Mouse (Mus musculus) kidney, adult 2 months (tissue): ENCODE measurements around the gene Arpc5. TPM values are rescaled to one million over a fixed set of nuclear protein-coding genes. Genes with fewer than 3 reads are reported as not detected.
A peak's percentile ranks its signal among the peaks of the same experiment; 100 is the strongest.

Source experiments
- DNase-seq: peaks from one replicate; pipeline ENCODE4 v3.0.0; 2021
- H3K27ac ChIP-seq: fragments of 200-500 bp; 2 replicates; pipeline ENCODE4 v1.5.1; 2012; ENCODE audit warnings: low read depth, low read length, control low read depth, inconsistent platforms; ENCODE audit not compliant: insufficient read depth
- H3K27me3 ChIP-seq: fragments of 200-500 bp; replicated peaks from 2 replicates; pipeline ENCODE4 v1.6.1; 2012; ENCODE audit warnings: mild to moderate bottlenecking, moderate library complexity, low read length, inconsistent platforms; ENCODE audit not compliant: control insufficient read depth, insufficient read depth
- H3K36me3 ChIP-seq: fragments of 200-500 bp; 2 replicates; pipeline ENCODE4 v1.6.1; 2012; ENCODE audit warnings: mild to moderate bottlenecking, moderate library complexity, low read length, inconsistent platforms; ENCODE audit not compliant: control insufficient read depth, insufficient read depth
- H3K4me1 ChIP-seq: fragments of 200-500 bp; 2 replicates; pipeline ENCODE4 v1.6.1; 2011; ENCODE audit warnings: low read length; ENCODE audit not compliant: control insufficient read depth, insufficient read depth
- H3K4me3 ChIP-seq: fragments of 200-500 bp; 2 replicates; pipeline ENCODE4 v1.5.1; 2011; ENCODE audit warnings: mild to moderate bottlenecking, low read depth, low read length, control low read depth; ENCODE audit not compliant: insufficient read depth
- CTCF ChIP-seq: fragments of 200-500 bp; conservative IDR thresholded peaks from 2 replicates; pipeline ENCODE4 v1.5.1; 2011; ENCODE audit warnings: low read depth, mild to moderate bottlenecking, control low read depth, low read length, moderate library complexity, mixed read lengths; ENCODE audit not compliant: insufficient read depth, insufficient read length
- POLR2A ChIP-seq: fragments of 200-500 bp; IDR thresholded peaks from one replicate; pipeline ENCODE4 v1.6.1; 2011; ENCODE audit warnings: low read depth, low read length, control low read depth
- WGBS: fragments of 180-500 bp; shearing (Covaris S2); methylation state at CpG from one replicate; pipeline ENCODE4 v1.1.7; 2018; 5-methylcytosine and 5-hydroxymethylcytosine counted together
- polyA plus RNA-seq: library from polyadenylated mRNA; depleted of rRNA; stranded (reverse); fragments of >200 nt; gene quantifications from 2 replicates; pipeline ENCODE4 v1.2.3, GENCODE M21; 2012; rRNA removed

Arpc5 gene
- 67.4 and 67.5 TPM in 2 replicates for polyA plus RNA-seq

- DNase-seq = peak; percentile 98
- WGBS = under 1% methylated on average over 86 of the region's 86 CpGs
- Histone ChIP-seq H3K4me1 (peaks cover 3% of the 10 kb centered on the region; the same call in 1 of the 2 replicates), H3K27me3 (no peaks in the 10 kb centered on the region), H3K36me3 (peaks cover 2% of the 10 kb centered on the region), H3K27ac (peak within 1 kb of the TSS; percentile 80), H3K4me3 (peak within 1 kb of the TSS; percentile 90)
- TF ChIP-seq POLR2A (peak; percentile 95), CTCF (no peak)
Observed at GRCm38 (mm10) chr1:152766032-152766772, at the start of gene Arpc5, which contains the start of gene Rgl1. Gene Arpc5 (plus strand): TSS chr1:152766542. Gene Rgl1 (minus strand): TSS chr1:152766351.

DNA sequence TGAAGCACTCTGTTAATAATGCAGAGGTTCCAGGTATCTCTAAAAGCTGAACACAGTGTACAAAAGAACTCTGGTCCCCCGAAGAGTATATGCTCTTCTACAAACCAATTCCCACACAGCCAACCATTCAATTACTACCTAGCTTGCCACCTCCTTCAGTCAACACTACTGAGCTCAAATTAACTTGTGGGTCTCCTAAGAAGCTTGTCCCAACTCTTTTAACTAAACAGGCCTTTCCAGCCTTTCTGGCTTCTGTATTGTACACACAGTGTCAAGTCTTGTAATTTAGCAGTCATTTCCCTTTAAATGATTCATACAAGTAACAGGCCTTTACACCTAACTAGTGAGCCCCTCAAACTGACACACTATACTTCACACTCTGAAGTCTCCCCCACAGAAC, 49.0 kb upstream of the Arpc5 start:
- Histone ChIP-seq H3K36me3 (no peaks in the 10 kb centered on the region), H3K4me1 (no peaks in the 10 kb centered on the region), H3K27ac (no peak overlapping the region), H3K27me3 (no peaks in the 10 kb centered on the region), H3K4me3 (no peak overlapping the region)
- no peak for TF ChIP-seq POLR2A
- no peak for DNase-seq
- 82% methylated on average over 1 of the region's 1 CpGs for WGBS

DNA sequence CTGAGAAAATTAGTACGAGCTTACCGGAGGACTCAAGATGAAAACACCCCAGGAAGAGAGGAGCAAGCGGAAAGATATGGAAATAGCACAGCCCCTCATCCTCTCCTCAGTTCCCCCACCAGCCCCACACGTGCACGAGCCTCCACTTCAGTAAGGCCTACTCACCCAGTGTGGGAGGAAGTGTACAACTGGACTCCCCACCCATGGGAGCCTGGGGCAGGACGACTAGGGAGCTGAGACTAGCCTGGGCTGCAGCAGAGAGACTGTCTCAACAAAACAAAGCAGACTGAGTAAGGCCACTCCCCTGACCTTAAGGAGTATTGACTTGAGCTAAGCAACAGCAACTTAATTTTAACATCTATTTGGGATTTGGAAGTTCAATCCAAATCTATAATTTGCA, 48.1 kb upstream of the Arpc5 start:
- Histone ChIP-seq H3K27me3 (no peaks in the 10 kb centered on the region), H3K36me3 (no peaks in the 10 kb centered on the region), H3K27ac (no peak overlapping the region), H3K4me3 (no peak overlapping the region), H3K4me1 (no peaks in the 10 kb centered on the region)
- TF ChIP-seq CTCF (no peak), POLR2A (no peak)
- no peak for DNase-seq
- WGBS = 56% methylated on average over 6 of the region's 6 CpGs

DNA sequence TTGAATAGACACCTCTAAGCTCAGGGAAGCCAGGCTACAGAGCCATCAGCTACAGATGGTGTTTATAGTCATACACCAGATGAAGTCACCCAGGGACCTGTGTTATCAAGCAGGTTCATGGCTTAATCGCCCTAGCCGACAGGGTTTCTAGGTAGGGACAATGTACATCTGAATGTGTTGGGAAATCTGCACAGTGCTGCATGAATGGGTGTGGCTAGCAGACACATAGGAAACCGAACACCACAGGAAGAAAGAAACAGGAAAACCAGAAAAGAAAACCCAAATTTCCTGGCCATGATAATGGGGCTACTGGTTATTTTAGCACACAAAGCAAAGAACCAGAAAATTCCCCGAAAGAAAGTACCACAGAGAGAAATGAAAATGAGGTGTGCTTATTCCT, 45.4 kb upstream of the Arpc5 start:
- Histone ChIP-seq H3K36me3 (no peaks in the 10 kb centered on the region), H3K4me3 (no peak overlapping the region), H3K27ac (no peak overlapping the region), H3K4me1 (no peaks in the 10 kb centered on the region), H3K27me3 (no peaks in the 10 kb centered on the region)
- 75% methylated on average over 4 of the region's 4 CpGs for WGBS
- DNase-seq = no peak
- TF ChIP-seq POLR2A = no peak

DNA sequence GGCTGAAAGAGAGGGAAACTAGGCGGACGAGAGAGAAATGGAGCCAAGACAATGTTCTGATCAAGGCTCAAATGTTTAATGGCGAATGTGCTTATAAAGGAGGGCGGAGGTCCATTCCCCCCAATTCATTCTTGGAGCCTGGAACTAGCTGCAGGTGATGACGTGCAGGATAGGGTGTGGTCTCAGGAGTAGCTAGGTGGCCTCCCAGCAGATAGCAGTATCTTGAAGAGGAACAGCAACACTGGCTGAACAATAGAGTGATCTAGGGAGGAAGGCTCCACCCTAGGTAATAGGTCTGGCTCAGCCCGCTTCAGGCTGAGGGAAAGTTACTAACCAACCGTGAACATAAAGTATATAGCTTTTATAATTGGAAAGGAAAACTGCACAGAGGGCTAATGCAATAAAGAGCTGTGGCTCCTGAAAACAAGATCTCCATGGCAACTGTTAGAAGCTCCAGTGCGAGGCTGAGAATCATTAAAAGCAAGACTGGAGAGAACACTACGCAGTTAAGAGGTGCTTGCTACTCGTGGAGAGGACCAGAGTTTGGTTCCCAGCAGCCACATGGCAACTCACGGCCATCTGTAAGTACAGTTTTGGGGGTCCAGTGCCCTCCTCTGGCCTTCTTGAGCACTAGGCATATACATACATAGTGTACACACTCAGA, 44.7 kb upstream of the Arpc5 start:
- H3K27me3 ChIP-seq = no peaks in the 10 kb centered on the region
- no peaks in the 10 kb centered on the region for H3K36me3 ChIP-seq
- no peaks in the 10 kb centered on the region for H3K4me1 ChIP-seq
- H3K4me3 ChIP-seq = no peak overlapping the region
- WGBS = 87% methylated on average over 11 of the region's 11 CpGs
- no peak overlapping the region for H3K27ac ChIP-seq
- TF ChIP-seq POLR2A (no peak), CTCF (no peak)
- no peak for DNase-seq

DNA sequence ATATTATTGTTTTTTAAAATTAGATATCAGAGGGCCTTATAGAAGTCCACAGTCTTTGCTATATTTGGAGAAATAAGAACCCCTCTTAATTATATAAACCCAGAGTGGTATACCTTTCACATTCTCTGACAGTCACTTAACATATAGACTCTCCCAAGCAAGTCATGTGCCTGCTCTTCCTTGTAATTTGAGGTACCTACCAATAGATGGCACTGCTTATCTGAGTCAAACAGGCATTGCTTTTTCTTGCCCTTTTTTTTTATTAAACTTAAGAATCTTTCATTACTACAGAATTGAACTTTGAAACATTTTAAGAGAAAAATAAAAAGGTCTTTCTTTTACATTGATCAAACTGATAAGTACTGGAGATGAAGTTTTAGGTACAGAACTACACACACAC, 42.1 kb upstream of the Arpc5 start:
- peak; percentile 47 for DNase-seq
- peak; percentile 36 for TF ChIP-seq CTCF
- TF ChIP-seq POLR2A = no peak

DNA sequence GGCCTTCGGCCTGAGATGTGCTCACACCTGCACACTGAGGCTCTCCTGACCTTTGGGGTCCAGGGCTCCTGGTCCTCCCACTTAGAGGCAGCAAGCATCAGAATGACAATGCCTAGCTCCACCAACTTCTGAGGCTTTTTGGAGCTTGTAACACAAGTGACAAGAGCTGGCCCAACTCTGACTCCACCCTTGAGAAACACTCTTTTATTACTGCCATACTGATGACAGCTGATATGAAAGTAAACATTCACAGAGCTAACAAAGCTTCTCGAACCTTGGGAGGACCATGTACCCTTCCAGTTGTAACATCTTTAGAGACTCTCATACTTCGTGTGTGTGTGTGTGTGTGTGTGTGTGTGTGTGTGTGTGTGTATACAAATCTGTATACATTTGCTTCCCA, 40.2 kb upstream of the Arpc5 start:
- DNase-seq = no peak
- Histone ChIP-seq H3K27ac (no peak overlapping the region), H3K4me1 (no peaks in the 10 kb centered on the region), H3K36me3 (no peaks in the 10 kb centered on the region), H3K27me3 (no peaks in the 10 kb centered on the region), H3K4me3 (no peak overlapping the region)
- TF ChIP-seq POLR2A = no peak
- no peak for TF ChIP-seq CTCF
- WGBS = 72% methylated on average over 3 of the region's 3 CpGs

More for the DNA sequence above, 42.1 kb upstream of the Arpc5 start:
- H3K4me3 ChIP-seq = no peak overlapping the region
- H3K27ac ChIP-seq = no peak overlapping the region
- no peaks in the 10 kb centered on the region for H3K4me1 ChIP-seq
- H3K27me3 ChIP-seq = no peaks in the 10 kb centered on the region
- no peaks in the 10 kb centered on the region for H3K36me3 ChIP-seq
